Mouse (Mus musculus) granulocyte monocyte progenitor cell, adult 5-6 weeks (primary cell): Measurements from ENCODE around the gene Gli3. TPM values are rescaled to one million over a fixed set of nuclear protein-coding genes. Genes with fewer than 3 reads are reported as not detected.
A peak's percentile ranks its signal among the peaks of the same experiment; 100 is the strongest.

Experiments
- ATAC-seq: replicated peaks from 2 replicates; pipeline ENCODE4 v1.8.0; 2016; ENCODE audit warnings: mild to moderate bottlenecking, moderate TSS enrichment, inconsistent platforms; ENCODE audit not compliant: poor library complexity, severe bottlenecking
- total RNA-seq, 2 experiments: library from RNA; stranded (forward) in 1 of 2; stranded (reverse) in 1 of 2; fragments of 200-712, 200-1000 nt in 1 of 2; fragments of >200 nt in 1 of 2; fragmentation: Nextera tagmentation in 1 of 2; gene quantifications; 2 replicates each; pipeline ENCODE4 v1.2.3; 2014 to 2017

Gene Gli3
- total RNA-seq, 2 experiments from 2014 or later = not detected

DNA sequence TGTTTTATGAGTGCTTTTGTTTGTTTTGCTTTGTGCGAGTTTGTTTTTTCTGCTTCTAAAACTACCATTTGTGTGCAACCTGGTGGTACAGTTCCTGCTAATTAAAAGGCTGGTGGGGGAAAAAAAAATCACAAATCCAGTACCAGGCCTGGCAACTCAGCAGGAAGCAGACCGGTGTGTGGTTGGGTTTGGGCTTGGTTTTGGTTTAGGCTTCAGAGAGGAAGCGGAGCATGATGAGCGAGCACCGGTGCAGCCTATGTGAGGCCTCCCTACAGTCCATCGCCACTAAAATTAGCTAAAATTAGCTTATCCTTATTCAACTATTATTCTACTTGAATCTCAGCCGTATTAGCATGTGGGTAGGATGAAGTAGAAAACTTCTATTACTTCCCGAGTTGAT is 241.6 kb downstream of the Gli3 start:
- no peak for ATAC-seq

- ATAC-seq = no peak
Measured at GRCm38 (mm10) chr13:15707481-15707881, 244.4 kb downstream of the Gli3 start.

- no peak for ATAC-seq
Measured at GRCm38 (mm10) chr13:15713486-15713885, 250.5 kb downstream of the Gli3 start.

DNA sequence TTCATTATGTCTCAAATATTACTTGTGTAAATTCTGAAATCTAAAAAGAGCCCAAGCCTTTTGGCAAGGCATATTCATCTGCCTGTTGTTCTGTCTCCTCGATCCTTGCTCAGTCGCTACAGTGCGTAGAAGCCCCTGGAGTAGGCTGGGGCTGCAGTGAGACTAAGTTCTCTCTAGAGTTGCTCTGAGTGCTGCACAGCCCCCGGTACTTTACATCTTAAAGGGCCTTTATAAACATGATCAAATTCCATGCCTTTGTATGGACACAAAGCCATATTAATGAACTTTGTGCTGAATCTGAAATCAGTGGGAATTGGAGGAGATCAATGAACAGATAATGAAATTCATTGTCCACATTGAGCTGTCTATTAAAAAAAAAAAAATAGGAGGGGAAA is 251.3 kb downstream of the Gli3 start:
- no peak for ATAC-seq

DNA sequence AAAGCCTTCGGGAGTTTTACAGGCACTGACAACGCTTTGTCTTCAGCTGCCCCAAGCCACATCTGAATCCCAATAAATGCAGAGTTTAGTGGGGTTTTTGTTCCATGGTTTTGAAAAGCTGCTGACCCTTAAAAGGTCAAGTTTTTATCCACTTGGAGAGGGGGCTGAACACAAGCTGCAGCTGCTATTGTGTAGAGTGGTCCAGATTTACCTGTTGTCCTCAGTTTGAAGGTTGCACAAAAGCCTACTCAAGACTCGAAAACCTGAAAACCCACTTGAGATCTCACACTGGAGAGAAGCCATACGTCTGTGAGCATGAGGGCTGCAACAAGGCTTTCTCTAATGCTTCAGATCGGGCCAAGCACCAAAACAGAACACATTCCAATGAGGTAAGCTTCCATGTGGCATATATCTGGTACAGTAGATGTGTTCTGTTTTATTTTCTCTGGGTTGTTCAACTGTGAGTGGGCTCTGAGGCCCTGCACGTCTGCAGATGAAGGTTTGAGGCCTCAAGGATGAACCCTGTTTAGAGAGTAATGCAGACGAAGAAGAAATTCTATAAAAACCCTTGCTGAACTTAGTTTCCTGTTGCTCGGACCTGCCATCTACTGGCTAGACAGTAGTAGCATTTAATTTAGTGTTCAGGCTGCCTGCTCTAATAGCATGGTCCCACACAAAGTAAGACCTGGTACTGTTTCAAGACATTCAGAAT is 251.8 kb downstream of the Gli3 start:
- ATAC-seq = peak; percentile 56; the same call in 1 of the 2 replicates

DNA sequence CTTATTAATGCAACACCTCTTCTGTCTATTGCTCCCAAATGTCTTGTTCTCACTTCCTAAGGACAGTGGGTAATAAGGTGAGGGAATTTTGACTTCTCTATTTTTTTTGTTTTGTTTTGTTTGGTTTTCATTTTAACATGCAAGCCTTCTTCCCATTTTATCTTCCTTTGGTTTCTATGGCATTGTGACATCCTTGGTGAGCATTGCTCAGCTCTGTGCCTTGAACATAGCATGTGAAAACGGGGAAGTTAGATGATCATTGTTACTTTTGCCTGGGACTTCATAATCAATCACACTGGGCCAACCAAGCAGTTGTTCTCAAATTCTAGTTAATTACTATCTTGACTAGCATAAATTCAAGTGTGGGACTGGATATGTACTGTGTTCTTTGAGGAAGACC is 258.4 kb downstream of the Gli3 start:
- peak; percentile 83 for ATAC-seq

DNA sequence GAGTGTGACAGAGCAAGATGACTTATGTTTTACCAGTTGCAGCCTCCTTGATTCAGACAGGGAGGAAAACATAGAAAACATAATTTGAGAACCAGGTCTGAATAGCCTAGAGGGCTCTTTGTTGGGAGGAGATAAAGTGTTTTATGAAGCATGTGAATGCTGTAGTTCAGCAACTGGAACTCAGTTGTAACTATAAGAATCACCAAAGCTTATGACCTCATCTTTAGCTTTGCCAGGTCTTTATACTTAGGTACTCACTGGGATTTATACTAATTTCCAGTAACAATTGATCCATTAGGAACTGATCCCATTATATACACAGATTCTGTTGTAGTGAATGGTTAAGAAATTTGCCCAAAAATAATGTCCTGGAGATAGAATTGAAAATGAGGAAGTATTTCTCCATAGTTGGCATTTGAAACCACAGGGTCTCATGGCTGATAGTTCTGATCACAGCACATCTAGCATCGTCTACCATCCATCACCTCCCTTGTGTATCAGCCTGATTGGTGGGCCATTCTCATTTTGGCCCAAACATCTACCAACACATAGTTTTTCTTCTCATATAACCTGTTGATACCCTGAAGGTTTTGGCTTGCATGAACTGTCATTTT is 259.8 kb downstream of the Gli3 start:
- ATAC-seq = peak; percentile 58

GRCm38 (mm10) chr13:15724723-15725122 is 261.7 kb downstream of the Gli3 start:
- no peak for ATAC-seq

- ATAC-seq = no peak
Measured at GRCm38 (mm10) chr13:15741771-15742170, 278.7 kb downstream of the Gli3 start.

DNA sequence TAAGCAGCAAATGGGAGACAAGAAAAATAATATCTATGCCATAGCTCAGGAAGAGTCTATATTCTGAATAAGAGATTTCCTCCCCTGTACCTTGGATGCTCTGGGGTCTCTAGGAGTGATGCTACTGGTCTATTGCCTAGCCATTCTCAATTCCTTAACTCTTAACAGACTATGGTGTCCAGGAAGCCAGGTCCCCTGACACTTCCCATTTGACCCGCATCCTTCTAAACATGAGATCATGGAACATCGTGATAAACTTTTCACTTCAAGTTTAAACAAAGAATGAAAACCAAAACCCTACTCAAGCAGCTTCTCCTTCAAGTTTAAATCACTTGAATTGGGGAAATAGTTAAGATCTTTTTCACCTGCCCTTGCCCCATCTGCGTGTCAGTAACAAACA is 279.3 kb downstream of the Gli3 start:
- ATAC-seq = no peak

GRCm38 (mm10) chr13:15742777-15743176 is 279.7 kb downstream of the Gli3 start:
- ATAC-seq = no peak

GRCm38 (mm10) chr13:15758835-15759632 is 296.0 kb downstream of the Gli3 start:
- peak; percentile 81 for ATAC-seq

- peak; percentile 56 for ATAC-seq
Measured at GRCm38 (mm10) chr13:15759633-15760441, 296.8 kb downstream of the Gli3 start.

GRCm38 (mm10) chr13:15762291-15762690 is 299.3 kb downstream of the Gli3 start:
- no peak for ATAC-seq

DNA sequence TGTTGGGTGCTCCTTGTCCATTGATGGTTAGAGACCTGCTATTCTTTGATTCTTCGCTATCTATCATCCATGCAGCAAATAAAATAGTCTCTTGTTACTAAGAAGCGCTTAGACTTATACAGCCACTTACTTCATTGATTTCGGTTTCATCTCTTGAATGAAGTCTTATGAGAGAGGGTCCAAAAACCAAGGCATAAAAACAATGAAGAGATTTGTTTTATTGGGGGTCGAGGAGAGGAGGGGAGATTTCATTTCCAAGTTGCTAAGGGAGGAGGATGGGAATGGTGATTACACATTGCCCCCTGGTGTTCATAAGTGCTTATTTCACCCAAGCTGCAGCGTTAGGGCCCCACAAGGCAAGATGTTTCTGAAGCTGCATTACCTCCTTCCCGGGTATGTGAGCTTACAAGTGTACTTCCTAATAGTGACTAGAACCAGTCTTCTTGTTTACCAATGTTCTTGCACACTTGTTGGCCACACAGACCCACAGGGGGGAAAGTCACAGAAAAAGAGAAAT is 299.9 kb downstream of the Gli3 start:
- peak; percentile 51 for ATAC-seq

DNA sequence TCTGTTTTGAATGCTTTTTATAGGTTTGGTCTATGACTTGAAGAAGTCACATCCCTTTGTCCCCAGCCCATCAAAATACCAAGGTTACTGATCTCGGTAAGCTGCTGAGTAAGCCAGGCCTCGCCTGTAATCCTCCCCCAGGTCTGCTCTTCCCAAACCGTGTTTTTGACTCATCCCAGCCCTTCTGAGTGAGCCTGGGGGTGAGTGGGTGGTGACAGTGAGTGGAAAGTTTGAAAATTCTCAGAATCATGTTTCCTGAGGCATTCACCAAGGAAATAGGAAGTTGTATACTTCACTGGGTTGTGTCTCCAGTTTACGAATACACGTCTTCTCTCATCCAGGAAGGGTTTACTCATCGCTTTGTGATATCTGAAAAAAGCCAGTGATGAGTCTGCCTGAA is 314.6 kb downstream of the Gli3 start:
- no peak for ATAC-seq
